Mouse (Mus musculus) right cerebral cortex, adult 2 months (tissue): ENCODE measurements around the gene Tubg2.

Experiments used
- DNase-seq, 2 experiments: peaks; one replicate each; pipeline ENCODE4 v3.0.0; 2021 to 2022; ENCODE audit warnings: low spot score in 2 of 2

The Tubg2 gene

DNA sequence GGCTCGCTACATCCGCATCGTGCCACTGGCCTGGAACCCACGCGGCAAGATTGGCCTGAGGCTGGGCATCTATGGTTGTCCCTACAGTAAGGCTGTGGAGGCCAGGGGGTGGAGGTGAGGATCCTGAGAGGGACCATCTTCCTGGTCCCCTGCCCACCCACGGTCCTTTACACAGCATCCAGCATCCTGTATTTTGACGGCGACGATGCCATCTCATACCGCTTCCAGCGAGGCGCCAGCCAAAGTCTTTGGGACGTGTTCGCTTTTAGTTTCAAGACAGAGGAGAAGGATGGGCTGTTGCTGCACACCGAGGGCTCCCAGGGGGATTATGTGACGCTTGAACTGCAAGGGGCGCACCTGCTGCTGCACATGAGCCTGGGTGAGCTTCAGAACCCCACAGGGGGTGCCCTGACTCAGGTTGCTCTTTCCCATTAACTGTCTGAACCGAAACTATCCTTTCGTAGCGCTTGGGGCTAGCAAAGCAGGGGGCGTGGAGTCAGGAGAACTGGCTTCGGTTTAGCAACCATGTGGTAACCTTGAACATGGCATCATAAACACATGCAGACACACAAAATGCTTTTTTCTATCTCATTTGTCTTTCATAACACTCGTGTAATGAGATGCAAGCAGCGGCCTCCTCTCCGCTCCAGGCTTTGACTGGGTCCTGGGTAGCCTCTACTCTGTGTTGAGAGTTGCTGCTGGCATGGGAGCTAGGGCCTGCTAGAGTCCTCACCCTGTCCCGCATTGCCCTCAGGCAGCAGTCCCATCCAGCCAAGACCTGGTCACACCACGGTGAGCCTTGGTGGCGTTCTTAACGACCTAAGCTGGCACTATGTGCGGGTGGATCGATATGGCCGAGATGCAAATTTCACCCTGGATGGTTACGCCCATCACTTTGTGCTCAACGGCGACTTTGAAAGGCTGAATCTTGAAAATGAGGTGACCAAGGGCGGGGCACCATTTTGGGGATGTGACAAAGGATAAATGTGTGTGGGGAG is 22.7 kb downstream of the Tubg2 start:
- no peak for DNase-seq

- DNase-seq, result no peak
Measured at GRCm38 (mm10) chr11:101179306-101179705, 23.6 kb downstream of the Tubg2 start.

DNA sequence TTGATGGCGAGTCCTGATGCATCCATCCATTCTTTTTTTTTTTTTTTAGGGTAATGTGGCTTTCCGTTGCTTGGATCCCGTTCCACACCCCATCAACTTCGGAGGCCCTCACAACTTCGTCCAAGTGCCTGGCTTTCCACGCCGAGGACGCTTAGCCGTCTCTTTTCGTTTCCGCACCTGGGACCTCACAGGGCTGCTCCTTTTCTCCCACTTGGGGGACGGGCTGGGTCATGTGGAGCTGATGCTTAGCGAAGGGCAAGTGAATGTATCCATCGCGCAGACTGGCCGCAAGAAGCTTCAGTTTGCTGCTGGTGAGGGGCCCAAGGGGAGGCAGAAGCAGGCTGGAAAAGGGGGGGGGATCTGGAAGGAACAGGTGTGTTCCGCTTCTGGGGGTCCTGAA is 24.6 kb downstream of the Tubg2 start:
- DNase-seq, result no peak

DNA sequence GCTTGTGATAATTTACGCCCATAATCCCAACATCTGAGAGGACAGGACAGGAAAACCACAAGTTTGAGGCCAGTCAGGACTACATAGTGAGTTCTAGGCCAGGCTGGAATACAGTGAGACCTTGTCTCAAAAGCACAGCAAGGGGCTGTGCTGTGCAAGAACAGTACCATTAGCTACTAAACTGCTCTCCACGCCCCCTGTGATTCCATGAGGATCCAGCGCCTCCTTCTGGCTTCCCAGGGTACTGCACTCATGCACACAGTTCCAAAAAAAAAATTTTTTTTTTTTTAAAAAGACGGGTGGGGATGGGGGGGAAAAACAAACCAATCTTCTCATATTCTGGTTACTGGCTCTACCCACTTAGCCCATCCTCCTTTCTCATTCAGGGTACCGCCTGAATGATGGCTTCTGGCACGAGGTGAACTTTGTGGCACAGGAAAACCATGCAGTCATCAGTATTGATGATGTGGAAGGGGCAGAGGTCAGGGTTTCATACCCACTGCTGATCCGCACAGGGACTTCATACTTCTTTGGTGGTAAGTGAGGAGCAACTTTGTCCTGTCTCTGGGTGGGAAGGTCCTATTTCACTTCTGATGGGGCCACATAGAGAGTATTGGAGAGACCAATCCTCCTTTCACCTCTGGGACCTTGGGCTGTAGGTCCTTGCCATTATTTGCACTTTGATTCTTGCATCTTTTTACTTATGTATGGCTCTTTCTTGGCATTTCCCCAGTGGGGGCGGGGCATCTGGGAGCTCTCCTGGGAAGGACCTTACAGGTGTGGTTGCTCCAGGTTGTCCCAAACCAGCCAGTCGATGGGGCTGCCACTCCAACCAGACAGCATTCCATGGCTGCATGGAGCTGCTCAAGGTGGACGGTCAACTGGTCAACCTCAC is 25.4 kb downstream of the Tubg2 start:
- peak in 1 of 2 experiments; percentile 51 for DNase-seq

DNA sequence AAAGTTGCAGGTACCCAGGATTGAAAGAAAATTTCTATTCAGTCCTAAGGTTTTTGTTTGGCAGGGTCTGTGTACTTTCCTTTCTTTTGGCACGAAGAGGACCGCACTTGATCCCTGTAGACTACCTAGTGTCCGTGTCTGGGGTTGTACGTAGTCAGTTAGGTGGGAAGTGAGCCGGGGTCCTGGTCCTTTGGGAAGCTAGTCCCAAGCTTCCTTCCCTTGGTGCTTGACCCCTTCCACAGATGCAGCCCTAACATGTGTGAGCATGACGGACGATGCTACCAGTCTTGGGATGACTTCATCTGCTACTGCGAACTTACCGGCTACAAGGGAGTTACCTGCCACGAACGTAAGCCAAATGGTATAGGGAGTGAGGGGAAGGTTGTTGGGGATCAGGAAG is 26.3 kb downstream of the Tubg2 start:
- no peak for DNase-seq

- DNase-seq, result no peak
Measured at GRCm38 (mm10) chr11:101182771-101183517, 27.2 kb downstream of the Tubg2 start.

DNA sequence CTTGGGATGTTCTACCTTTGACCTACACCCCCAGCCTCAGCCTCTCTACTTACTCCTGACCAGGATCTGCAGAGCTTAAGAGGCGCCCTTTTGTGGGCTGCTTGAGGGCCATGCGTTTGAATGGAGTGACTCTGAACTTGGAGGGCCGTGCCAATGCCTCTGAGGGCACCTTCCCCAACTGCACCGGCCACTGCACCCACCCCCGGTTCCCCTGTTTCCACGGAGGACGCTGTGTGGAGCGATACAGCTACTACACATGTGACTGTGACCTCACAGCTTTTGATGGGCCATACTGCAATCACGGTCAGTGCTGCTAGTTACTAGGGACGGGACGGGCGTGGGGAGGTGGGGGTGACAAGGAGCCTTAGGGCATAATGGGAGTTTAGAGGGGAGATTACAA is 29.3 kb downstream of the Tubg2 start:
- DNase-seq, result no peak

DNA sequence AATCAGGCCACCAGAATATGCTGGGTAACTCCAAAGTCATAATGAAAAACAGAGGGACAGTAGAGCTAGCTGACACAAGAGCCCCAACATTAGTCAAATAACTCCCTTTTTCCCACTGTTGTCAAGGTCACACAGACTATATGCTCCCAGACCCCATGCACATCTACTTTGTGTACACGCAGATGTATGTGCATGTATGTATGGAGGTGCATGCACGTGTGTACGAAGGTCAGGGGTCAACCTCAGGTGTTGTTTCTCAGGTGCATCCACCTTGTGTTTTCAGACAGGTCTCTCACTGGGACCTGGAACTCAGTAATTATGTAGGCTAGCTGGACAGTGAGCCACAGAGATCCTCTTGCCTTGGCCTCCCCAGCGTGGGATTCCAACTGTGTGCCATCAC is 29.7 kb downstream of the Tubg2 start:
- no peak for DNase-seq

DNA sequence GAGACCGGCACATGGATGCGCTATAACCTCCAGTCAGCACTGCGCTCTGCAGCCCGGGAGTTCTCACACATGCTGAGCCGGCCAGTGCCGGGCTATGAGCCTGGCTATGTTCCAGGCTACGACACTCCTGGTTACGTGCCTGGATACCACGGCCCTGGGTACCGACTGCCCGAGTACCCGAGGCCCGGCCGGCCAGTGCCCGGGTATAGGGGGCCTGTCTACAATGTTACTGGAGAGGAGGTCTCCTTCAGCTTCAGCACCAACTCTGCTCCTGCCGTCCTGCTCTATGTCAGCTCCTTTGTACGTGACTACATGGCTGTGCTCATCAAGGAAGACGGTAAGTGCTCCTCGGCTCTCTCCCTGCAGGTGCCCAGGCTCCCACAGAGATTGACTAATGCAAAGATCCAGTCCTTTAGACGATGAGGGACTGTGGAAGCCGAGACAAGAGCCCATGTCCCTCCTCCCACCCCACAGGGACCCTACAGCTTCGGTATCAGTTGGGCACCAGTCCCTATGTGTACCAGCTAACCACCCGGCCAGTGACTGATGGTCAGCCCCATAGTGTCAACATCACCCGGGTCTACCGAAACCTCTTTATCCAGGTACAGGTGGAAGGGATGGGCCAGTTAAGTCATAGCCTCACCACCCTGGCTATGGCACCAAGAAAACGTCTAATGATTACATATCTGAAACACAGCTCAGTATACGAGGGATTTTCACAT is 31.0 kb downstream of the Tubg2 start:
- DNase-seq, result no peak

GRCm38 (mm10) chr11:101187541-101187940 is 31.8 kb downstream of the Tubg2 start:
- no peak for DNase-seq

DNA sequence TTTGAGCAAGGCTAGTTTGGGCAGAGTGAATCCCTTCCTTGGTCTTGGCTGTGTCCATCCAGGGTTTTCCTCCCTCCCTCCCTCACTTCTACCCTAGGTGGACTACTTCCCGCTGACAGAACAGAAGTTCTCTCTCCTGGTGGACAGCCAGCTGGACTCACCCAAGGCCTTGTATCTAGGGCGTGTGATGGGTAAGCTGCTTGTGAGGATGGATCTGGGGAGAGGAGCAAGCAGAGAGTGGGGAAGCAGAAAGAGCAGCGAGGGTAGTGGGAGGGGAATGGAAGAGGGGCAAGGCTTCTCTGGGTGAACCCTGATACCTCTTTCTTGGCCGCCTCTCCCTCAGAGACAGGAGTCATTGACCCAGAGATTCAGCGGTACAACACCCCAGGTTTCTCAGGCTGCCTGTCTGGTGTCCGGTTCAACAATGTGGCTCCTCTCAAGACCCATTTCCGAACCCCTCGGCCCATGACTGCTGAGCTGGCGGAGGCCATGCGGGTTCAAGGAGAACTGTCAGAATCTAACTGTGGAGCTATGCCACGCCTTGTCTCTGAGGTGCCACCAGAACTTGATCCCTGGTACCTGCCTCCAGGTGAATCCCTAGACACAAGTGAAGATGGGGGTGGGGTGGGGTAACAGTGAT is 32.6 kb downstream of the Tubg2 start:
- no peak for DNase-seq

- DNase-seq, result peak in 1 of 2 experiments; percentile 49
Measured at GRCm38 (mm10) chr11:101189495-101190180, 33.9 kb downstream of the Tubg2 start.

GRCm38 (mm10) chr11:101190181-101190912 is 34.6 kb downstream of the Tubg2 start:
- DNase-seq, result no peak

- DNase-seq, result peak in 1 of 2 experiments; percentile 43
Measured at GRCm38 (mm10) chr11:101190913-101191907, 35.5 kb downstream of the Tubg2 start.

GRCm38 (mm10) chr11:101191919-101192470 is 36.3 kb downstream of the Tubg2 start:
- DNase-seq, result no peak

DNA sequence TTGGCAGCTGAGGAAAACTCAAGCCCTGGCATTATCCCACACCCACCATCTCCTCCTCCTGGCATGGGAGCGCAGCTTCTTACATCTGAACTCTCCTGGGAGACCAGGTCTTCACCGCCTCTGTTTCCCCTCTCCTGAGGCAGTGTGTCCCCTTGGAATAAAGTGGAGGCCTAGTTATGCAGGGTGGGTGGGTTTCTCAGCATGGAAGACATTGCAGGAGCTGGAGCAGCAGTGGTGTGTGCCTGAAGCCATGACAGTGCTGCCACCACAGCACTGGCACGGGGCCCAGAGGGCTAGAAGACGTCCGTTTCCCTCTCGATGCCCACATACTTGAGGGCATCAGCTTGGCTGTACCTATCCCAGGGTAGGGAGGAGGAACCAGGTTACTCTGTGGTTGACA is 36.9 kb downstream of the Tubg2 start:
- DNase-seq, result no peak

- no peak for DNase-seq
Measured at GRCm38 (mm10) chr11:101193076-101193475, 37.4 kb downstream of the Tubg2 start.

GRCm38 (mm10) chr11:101194137-101194536 is 38.4 kb downstream of the Tubg2 start:
- no peak for DNase-seq
